Mouse (Mus musculus) CH12.LX (cell line): ENCODE results near the gene Hspa1a.

Experiments used
- BHLHE40 ChIP-seq: IDR thresholded peaks from 2 replicates; pipeline ENCODE4 v1.6.1; 2011; ENCODE audit warnings: mild to moderate bottlenecking, low read depth, low read length, improper control_type of control experiment
- CTCF ChIP-seq, 2 experiments: IDR thresholded peaks in 1 of 2; conservative IDR thresholded peaks in 1 of 2; 2 replicates each; pipeline ENCODE4 v1.5.1; 2011 to 2012; ENCODE audit warnings: low read depth in 2 of 2, low read length in 2 of 2, improper control_type of control experiment in 1 of 2, inconsistent platforms in 1 of 2, mild to moderate bottlenecking in 1 of 2, moderate library complexity in 1 of 2
- E2F4 ChIP-seq: IDR thresholded peaks from 2 replicates; pipeline ENCODE4 v1.6.1; 2011; ENCODE audit warnings: low read depth, low read length, improper control_type of control experiment; ENCODE audit not compliant: insufficient replicate concordance
- EP300 ChIP-seq: IDR thresholded peaks from 2 replicates; pipeline ENCODE4 v1.6.1; 2011; ENCODE audit warnings: low read length, improper control_type of control experiment
- ETS1 ChIP-seq: conservative IDR thresholded peaks from 2 replicates; pipeline ENCODE4 v1.6.1; 2012; ENCODE audit warnings: low read depth, mild to moderate bottlenecking, inconsistent platforms, low read length, improper control_type of control experiment, moderate library complexity
- HCFC1 ChIP-seq: IDR thresholded peaks from 2 replicates; pipeline ENCODE4 v1.6.1; 2012; ENCODE audit warnings: low read depth, mild to moderate bottlenecking, inconsistent platforms, low read length, improper control_type of control experiment
- MAX ChIP-seq: IDR thresholded peaks from 2 replicates; pipeline ENCODE4 v1.6.1; 2011; ENCODE audit warnings: low read length, improper control_type of control experiment
- MEF2A ChIP-seq: IDR thresholded peaks from 2 replicates; pipeline ENCODE4 v1.6.1; 2014; ENCODE audit warnings: low read depth, mild to moderate bottlenecking, inconsistent platforms, low read length, improper control_type of control experiment, borderline replicate concordance
- MYC ChIP-seq: IDR thresholded peaks from 2 replicates; pipeline ENCODE4 v1.6.1; 2011; ENCODE audit warnings: low read depth, mild to moderate bottlenecking, improper control_type of control experiment, low read length
- POLR2A ChIP-seq: IDR thresholded peaks from 2 replicates; pipeline ENCODE4 v1.6.1; 2011; ENCODE audit warnings: low read depth, mild to moderate bottlenecking, improper control_type of control experiment, low read length
- USF1 ChIP-seq: IDR thresholded peaks from 2 replicates; pipeline ENCODE4 v1.6.1; 2014; ENCODE audit warnings: low read depth, mild to moderate bottlenecking, inconsistent platforms, low read length, improper control_type of control experiment
- ZC3H11A ChIP-seq: IDR thresholded peaks from 2 replicates; pipeline ENCODE4 v1.6.1; 2012; ENCODE audit warnings: low read depth, mild to moderate bottlenecking, inconsistent platforms, low read length, improper control_type of control experiment
- ZNF384 ChIP-seq: IDR thresholded peaks from 2 replicates; pipeline ENCODE4 v1.6.1; 2012; ENCODE audit warnings: low read depth, low read length, improper control_type of control experiment, inconsistent platforms

- no peak for TF ChIP-seq EP300
- TF ChIP-seq MYC: no peak
- no peak for TF ChIP-seq ZNF384
- TF ChIP-seq E2F4: no peak
- TF ChIP-seq CTCF (conservative IDR thresholded peaks at IDR 0.05 in 1 of 2, IDR thresholded peaks at IDR 0.05 in 1 of 2; ENCODE audit: low read depth in 2 of 2, low read length in 2 of 2): no peak
- TF ChIP-seq BHLHE40: no peak
- no peak for TF ChIP-seq POLR2A
- no peak for TF ChIP-seq USF1
- TF ChIP-seq MAX: no peak
- no peak for TF ChIP-seq ETS1
- no peak for TF ChIP-seq MEF2A
- no peak for TF ChIP-seq ZC3H11A
- no peak for TF ChIP-seq HCFC1
Observed at GRCm38 (mm10) chr17:34927306-34928019, 44.5 kb downstream of the Hspa1a start.
